In genomic region chr11:98681786-98682745, GRCm38 (mm10) we compare ENCODE assay signal across 8 mouse cellular contexts. TPM values are rescaled to one million over a fixed set of nuclear protein-coding genes. Genes with fewer than 3 reads are reported as not detected.
DNase-seq lines count a peak whose midpoint lies in the region; ATAC-seq lines count a peak whose summit lies in the region.

Gene Psmd3 (plus strand): TSS chr11:98682554.

- peak; percentile 97 for ATAC-seq in hindbrain, embryonic 11.5 days (ENCODE audit: low FRiP score)

- no peaks in the 10 kb centered on the region for H3K4me1 ChIP-seq in hindbrain, embryonic 11.5 days (replicated peaks; ENCODE audit: control insufficient read depth, insufficient read depth, low read length)

- no peaks in the 10 kb centered on the region for H3K9me3 ChIP-seq in hindbrain, embryonic 11.5 days (ENCODE audit: control insufficient read depth, low read length)

- H3K36me3 ChIP-seq in hindbrain, embryonic 11.5 days (ENCODE audit: control insufficient read depth, insufficient read depth, low read length), result no peaks in the 10 kb centered on the region

- H3K27ac ChIP-seq in hindbrain, embryonic 11.5 days (ENCODE audit: low read depth, low read length), result peak within 1 kb of the TSS; percentile 39; the same call in 1 of the 2 replicates

- 6% methylated on average over 45 of the region's 45 CpGs for WGBS in hindbrain, embryonic 11.5 days

- DNase-seq in Muller cell, postnatal 12 days (ENCODE audit: inconsistent ontology term), result peak; percentile 98
- DNase-seq in cerebellum, adult 9-11 months, result peak; percentile 97
- peak; percentile 92 to 99 for DNase-seq in frontal cortex, adult 2 months (ENCODE audit: extremely low spot score in 1 of 2, low spot score in 1 of 2)
- DNase-seq in hindbrain, embryonic 11.5 days (ENCODE audit: low spot score), result peak; percentile 98
- DNase-seq in layer of hippocampus, postnatal 10 days (ENCODE audit: low spot score in 2 of 2), result peak; percentile 98 to 99
- peak; percentile 98 for DNase-seq in lung, postnatal 10 days
- peak; percentile 97 for DNase-seq in ovary, postnatal 36 days (ENCODE audit: low spot score)
- peak; percentile 97 for DNase-seq in thymus, postnatal 25 days

- H3K4me2 ChIP-seq in hindbrain, embryonic 11.5 days (replicated peaks; ENCODE audit: low read depth, low read length), result peak within 1 kb of the TSS; percentile 76

- no peaks in the 10 kb centered on the region for H3K27me3 ChIP-seq in hindbrain, embryonic 11.5 days (ENCODE audit: control insufficient read depth, insufficient read depth, low read length)

- H3K9ac ChIP-seq in hindbrain, embryonic 11.5 days (ENCODE audit: low read depth, low read length), result peak within 1 kb of the TSS; percentile 94

- peak within 1 kb of the TSS; percentile 96 for H3K4me3 ChIP-seq in hindbrain, embryonic 11.5 days (ENCODE audit: low read depth, low read length)

RNA-seq across cellular contexts. Expression of gene Psmd3, which starts in this region (rescaled TPM):
- polyA plus RNA-seq in frontal cortex, adult 2 months (2012; rRNA removed), result 166 and 177 TPM in 2 replicates
- 154 and 155 TPM in 2 replicates for polyA plus RNA-seq in hindbrain, embryonic 11.5 days (2014; fragmentation: Nextera tagmentation; extraction: Ambion mirVana)
- 100 to 1,000 TPM; 127 to 130 TPM for total RNA-seq in layer of hippocampus, postnatal 10 days (2021)

Comparison
In these comparisons a context has a peak if more than half of its experiments do, and no peak if none do; other contexts are left out.
1. Peak in every context shown above with its lines: DNase-seq, ATAC-seq, H3K4me3 ChIP-seq and H3K27ac ChIP-seq.